Mouse (Mus musculus) stomach, adult 2 months (tissue): Measurements from ENCODE around the gene Olfr786. TPM values are rescaled to one million over a fixed set of nuclear protein-coding genes. Genes with fewer than 3 reads are reported as not detected.

Source experiments
- polyA plus RNA-seq: library from polyadenylated mRNA; depleted of rRNA; stranded (reverse); fragments of >200 nt; gene quantifications from 2 replicates; pipeline ENCODE4 v1.2.3, GENCODE M21; 2012; rRNA removed

Gene Olfr786
- polyA plus RNA-seq, result not detected in 2 replicates

DNA sequence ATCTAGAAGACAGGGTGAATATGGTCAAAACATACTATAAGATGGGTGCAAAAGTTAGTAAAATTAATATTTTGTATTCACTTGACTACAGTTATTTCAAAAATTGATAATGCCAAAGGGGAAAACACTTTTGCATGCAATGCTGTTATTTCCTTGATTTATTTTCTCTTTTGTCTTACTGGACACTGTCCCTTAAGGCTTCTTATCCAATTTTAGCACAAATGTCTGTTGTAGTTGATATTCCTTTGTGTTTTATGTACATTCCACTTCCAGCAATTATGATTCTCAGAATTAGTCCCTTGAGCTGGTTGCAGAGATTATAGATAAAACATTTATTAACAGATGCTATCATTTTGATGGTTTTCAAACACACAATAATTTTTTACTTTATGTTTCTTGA lies at the start of gene Olfr786:
TSS of gene Olfr786 (plus strand) at position 301 of the 400 bp plus-strand sequence.

DNA sequence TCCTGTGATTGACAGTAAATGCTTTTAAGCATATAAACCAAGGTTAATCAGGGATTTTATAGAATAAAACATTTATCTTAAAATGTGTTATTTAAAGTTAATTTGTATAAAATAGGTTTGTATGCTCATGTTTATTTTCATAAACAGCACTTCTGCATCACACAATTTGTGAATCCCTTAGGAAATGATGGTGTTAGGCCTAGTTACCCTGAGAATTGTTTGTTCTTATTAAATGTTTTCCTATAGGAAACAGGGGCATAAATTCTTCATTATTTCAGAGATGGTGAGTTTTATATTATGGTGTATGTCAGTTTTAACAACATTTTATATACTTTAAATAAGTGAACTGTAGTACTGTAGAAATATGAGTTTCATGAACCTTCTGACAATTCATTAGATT lies 43.3 kb upstream of the Olfr786 start, which contains the start of gene Olfr784:
TSS of gene Olfr784 (plus strand) at position 301 of the 400 bp plus-strand sequence.

DNA sequence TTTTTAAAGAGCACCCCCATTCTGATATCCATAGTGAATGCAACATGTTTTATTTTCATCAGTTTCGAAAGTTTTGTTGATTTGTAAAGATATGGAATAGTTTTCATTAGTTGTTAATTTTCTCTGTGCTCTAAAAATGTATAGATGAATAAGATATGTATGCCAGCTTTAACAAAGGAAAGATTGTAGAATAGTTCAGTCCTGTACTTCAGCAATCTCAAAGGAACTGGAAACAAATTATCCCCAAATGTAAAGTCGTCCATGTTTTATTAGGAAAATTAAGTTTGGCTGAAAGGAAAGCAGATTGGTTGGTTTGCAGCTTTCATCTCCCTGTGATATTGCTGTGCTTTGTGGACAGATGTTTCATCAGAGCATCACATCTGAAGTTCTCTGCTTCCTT lies 22.0 kb upstream of the Olfr786 start, which contains the start of gene Olfr785:
TSS of gene Olfr785 (plus strand) at position 301 of the 400 bp plus-strand sequence.

DNA sequence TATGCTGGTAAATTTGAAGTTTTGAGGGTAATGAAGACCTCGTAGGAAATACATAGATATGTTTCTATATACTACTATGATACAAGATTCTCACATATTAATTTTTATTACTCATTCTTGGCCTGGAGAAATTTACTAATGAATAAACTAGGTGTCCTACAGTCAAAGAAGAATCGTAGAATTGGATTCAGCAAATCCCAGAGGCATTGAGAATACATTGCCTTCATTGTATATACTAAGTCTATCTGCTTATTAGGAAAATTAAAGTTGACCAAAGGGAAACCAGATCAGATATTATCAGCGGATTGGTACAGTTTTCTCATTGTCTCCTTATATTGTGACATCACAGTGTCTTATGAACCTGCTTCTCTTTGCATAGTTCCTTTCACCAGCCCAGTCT lies 34.5 kb downstream of the Olfr786 start, which contains the start of gene Olfr787:
TSS of gene Olfr787 (plus strand) at position 301 of the 400 bp plus-strand sequence.

DNA sequence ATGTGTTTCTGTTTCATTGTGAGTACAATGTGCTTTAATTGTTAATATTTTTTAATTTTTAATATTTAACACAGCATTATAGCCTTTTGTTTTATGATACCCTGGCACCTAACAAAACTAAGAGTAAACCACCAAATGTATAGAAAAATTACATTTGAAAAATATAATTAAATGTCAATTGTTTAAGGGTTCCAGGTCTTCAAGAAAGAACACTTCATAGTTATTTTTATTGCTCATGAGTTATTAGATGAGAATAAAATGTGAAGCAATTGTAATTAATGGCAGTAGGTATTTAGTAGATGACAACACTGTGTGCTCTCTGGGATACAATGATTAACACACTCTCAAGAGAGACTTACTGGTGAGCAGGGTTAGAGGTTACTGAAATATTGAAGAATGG lies 43.6 kb downstream of the Olfr786 start, which contains the start of gene Olfr788:
TSS of gene Olfr788 (plus strand) at position 301 of the 400 bp plus-strand sequence.

DNA sequence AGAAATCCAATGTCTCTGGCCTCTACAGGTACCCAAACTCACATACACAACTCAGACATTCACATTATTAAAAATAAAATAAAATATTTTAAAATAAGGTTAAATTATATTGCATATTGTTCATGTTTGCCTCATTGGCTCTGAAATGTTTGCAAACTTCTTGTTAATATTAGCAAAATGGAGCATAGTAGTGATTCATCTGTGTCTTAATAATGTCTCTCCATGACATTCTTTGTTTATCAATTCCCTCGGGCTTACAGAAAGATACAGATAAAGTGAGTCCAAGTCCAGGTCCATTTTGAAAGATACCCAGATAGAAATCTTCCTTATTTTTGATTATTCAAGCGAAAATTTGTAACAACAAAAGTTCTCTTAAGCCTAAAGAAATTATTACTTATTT lies 57.3 kb downstream of the Olfr786 start, which contains the start of gene Olfr789:
TSS of gene Olfr789 (plus strand) at position 301 of the 400 bp plus-strand sequence.

Other genes with a start within 250 kb of the Olfr786 start
- gene Olfr772, start 249.4 kb upstream of the Olfr786 start, polyA plus RNA-seq, result not detected in 2 replicates
- gene Olfr773, start 239.9 kb upstream of the Olfr786 start, polyA plus RNA-seq, result not detected in 2 replicates
- gene Olfr774, start 191.1 kb upstream of the Olfr786 start, polyA plus RNA-seq, result not detected in 2 replicates
- gene Olfr775, start 178.9 kb upstream of the Olfr786 start, polyA plus RNA-seq, result not detected in 2 replicates
- not detected in 2 replicates for gene Olfr776, start 168.2 kb upstream of the Olfr786 start, polyA plus RNA-seq
- not detected in 2 replicates for gene Olfr777, start 155.8 kb upstream of the Olfr786 start, polyA plus RNA-seq
- gene Olfr780, start 109.2 kb upstream of the Olfr786 start, polyA plus RNA-seq, result not detected in 2 replicates
- not detected in 2 replicates for gene Olfr781, start 98.5 kb upstream of the Olfr786 start, polyA plus RNA-seq
- gene Olfr782, start 78.5 kb upstream of the Olfr786 start, polyA plus RNA-seq, result not detected in 2 replicates
- 0.03 TPM in 1 of 2 replicates, not detected in the other for gene Olfr784, start 43.2 kb upstream of the Olfr786 start, polyA plus RNA-seq
- gene Olfr785, start 21.9 kb upstream of the Olfr786 start, polyA plus RNA-seq, result not detected in 2 replicates
- gene Olfr787, start 34.6 kb downstream of the Olfr786 start, polyA plus RNA-seq, result not detected in 2 replicates
- gene Olfr788, start 43.7 kb downstream of the Olfr786 start, polyA plus RNA-seq, result not detected in 2 replicates
- gene Olfr789, start 57.4 kb downstream of the Olfr786 start, polyA plus RNA-seq, result not detected in 2 replicates
- not detected in 2 replicates for gene Olfr790, start 71.2 kb downstream of the Olfr786 start, polyA plus RNA-seq
- not detected in 2 replicates for gene Olfr791, start 94.5 kb downstream of the Olfr786 start, polyA plus RNA-seq
- not detected in 2 replicates for gene Olfr792, start 111.9 kb downstream of the Olfr786 start, polyA plus RNA-seq
- gene Olfr794, start 140.3 kb downstream of the Olfr786 start, polyA plus RNA-seq, result not detected in 2 replicates
- not detected in 2 replicates for gene Olfr796, start 185.3 kb downstream of the Olfr786 start, polyA plus RNA-seq
- gene Olfr798, start 200.6 kb downstream of the Olfr786 start, polyA plus RNA-seq, result not detected in 2 replicates
- gene Olfr799, start 210.2 kb downstream of the Olfr786 start, polyA plus RNA-seq, result not detected in 2 replicates
- gene Olfr800, start 230.4 kb downstream of the Olfr786 start, polyA plus RNA-seq, result not detected in 2 replicates
- not detected in 2 replicates for gene Olfr801, start 246.6 kb downstream of the Olfr786 start, polyA plus RNA-seq